Mouse (Mus musculus) heart, adult 9 months (tissue): Measurements from ENCODE around the gene St6galnac5.

Experiments
- DNase-seq, 2 experiments: peaks; one replicate each; pipeline ENCODE4 v3.0.0; 2022; ENCODE audit warnings: low spot score in 2 of 2

Gene St6galnac5

DNA sequence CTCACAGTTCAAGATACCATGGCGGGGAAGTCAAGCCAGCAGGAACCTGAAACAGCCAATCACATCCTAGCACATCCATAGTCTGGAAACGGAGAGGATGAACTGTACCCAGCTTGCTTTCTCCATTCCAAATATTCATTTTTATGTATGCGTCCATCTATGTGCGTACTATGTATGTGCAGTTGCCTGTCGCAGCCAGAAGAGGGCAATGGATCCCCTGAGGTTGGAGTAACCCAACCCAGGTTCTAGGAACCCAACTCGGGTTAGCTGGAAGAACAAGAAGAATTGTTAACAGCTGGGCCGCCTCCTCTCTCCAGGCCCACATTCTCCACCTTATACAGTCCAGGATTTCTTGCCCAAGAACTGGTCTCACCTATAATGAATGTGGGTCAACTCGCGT, 31.1 kb downstream of the St6galnac5 start:
- DNase-seq = no peak

DNA sequence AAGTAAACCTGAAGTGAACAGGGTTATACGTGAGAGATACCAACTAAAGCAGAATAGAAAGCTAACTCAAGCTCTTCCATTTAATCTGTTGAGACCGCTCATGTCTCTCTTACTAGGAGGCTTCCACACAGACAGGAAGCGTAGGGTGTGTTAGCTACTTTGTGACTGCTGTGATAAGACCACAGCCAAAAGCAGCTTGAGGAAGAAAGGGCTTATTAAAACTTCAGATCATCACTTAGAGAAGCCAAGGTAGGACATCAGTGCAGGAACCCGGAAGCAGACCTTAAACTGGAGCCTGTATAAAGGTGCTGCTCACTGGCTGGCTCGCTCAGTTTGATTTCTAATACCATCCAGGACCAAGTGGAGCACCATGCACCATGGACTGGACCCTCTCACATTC, 31.7 kb downstream of the St6galnac5 start:
- no peak for DNase-seq

DNA sequence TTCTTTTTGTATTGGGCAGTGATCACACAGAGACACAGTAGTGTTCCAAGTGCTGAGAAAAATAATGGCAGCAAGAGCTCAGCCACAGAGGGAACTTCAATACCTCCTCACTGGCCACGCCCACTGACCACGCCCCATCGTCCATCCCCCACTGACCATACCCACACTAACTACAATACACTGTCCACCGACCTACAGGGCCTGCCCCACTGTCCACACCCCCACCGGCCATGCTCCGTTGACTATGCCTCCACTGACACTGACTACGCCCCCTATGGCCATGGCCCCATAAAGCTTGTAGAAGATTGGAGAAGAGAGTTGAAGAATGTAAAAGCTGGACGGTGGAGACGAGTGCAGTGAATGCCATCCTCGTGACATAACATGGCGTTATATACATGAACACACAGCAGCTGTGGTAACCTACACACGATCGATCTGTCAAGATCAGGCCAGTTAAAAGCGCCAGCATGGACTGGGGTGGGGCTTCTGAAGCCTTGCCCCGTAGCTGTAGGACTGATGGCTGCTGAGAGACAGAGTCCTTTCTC, 32.7 kb downstream of the St6galnac5 start:
- no peak for DNase-seq

DNA sequence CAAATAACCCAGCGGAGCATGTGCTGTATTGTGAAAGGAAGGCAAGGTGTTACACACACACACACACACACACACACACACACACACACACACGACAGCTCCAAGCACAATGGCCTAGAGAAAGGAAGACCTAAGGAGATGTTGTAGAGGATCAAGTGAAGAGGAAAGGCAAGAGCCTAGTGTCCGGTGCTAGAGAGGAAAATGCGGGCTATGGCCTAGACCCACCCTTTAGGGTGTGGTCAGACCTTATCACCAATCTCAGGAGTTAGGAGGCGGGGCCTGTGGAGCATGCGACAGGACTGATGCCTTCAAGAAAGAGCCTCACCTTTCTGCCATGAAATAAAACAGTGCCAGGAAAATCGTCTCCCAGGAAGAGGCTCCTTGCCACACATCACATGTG, 33.5 kb downstream of the St6galnac5 start:
- no peak for DNase-seq

DNA sequence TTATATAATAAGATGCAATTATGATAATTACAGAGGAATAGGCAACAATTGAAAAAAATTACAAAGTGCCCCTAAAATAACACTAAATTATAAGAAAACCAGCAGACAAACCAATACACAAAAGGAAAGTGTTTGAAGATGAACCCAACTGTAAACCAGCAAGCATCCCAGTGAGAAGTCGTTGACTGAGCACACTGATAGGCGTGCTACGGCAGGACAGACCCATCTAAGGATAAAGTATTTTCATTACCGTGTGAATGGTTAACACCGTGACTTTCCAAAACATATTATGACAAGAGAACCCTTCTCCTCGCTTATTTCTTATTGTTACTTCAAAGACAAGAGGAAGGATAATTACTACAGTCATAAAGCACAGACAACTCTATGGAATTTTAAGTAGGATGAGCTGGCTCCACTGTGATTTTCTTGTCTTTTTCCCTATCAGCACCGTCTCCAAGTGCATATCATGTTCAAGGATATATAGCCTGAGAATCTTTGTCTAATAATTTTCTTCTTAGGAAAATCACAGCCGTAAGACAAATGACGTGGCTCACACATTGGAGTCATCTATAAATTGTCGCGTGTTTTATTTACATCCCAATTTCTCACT, 34.9 kb downstream of the St6galnac5 start:
- DNase-seq = no peak

DNA sequence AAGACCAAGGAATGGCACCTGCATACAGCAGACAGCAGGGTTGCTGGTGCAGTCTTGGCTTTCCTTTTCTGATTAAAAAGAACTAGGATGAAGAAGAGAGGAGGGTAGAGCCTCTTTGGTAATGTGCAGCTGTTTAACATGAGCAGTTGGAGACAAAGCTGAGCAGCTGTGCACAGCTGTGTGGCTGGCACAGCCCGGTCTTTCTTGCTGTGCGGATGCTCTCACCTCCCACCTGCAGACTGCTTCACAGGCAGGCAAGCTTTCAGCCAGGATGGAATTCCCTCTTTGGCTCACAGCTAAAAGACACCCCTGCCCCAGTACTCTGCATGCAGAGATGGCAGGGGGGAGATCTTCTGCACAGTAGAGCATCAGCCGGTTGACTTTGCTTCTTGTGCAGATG, 37.3 kb downstream of the St6galnac5 start:
- DNase-seq = peak in 1 of 2 experiments; percentile 11

DNA sequence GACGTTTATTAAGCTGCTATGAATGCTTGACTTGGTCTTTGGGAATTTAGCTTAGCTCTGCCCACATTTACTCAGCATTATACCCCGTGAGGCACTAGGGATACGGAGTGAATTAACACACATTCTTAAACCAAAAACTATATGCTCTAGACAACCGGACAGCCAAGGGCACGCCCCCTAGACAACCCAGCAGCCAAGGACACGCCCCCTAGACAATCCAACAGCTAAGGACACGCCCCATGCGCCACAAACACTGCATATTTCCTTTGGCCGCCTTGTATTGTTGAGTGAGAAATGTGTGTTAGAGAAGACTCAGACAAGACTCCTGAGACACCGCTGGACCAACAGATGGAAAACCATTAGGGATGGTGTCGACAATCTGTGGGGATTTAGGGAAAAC, 39.1 kb downstream of the St6galnac5 start:
- DNase-seq = peak in 1 of 2 experiments; percentile 3

DNA sequence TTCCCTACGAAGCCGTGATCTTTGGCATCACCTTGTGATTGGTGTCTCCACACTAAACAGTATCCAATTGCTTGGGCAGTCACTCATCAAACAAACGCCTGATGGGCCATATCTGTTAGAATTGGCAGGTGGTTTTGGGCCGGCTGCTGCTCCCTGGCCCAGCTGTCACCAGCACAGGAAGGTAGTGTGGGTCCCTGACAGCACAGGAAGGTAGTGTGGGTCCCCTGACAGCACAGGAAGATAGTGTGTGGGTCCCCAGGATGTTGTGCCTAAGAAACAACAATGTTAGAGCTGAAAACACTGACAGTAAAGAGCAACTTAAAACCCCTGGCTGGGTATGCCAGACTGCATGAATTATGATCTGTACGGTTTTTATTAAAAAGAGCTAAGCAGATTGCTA, 40.4 kb downstream of the St6galnac5 start:
- DNase-seq = no peak

DNA sequence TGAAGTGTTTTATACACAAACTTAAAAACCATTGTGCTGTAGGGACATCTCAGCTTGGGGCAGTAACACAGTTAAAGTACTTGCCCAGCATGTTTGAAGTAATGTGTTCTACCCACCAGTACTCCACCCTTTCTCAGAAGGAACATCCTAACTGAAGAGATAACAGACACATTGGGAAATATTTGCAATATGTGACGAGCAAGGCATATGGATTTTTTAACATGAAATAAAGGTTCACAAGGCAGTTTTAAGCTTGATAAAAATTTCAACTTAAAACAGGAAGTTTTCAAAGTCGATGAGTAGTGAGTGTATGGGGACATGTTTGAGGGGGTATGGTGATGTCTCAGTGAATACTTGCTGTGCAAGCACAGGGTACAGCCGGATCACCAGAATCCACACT, 45.7 kb downstream of the St6galnac5 start:
- no peak for DNase-seq

DNA sequence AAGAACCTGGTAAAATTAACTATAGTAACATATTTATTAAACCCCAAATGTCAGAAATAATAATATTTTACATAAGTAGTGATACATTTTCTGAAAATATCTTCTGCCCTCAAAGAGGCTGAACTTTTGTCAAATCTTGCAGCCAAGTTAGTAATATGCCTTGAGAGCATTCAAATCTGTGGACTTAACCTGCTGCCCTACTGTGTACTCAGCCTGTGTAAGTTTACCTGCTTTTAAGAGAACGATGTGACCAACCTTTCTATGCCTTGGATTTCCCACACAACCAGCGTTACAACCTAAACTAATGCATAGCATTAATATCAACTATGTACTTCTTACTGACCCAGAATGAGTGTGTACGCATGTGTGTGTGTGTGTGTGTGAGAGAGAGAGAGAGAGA, 48.3 kb downstream of the St6galnac5 start:
- no peak for DNase-seq

DNA sequence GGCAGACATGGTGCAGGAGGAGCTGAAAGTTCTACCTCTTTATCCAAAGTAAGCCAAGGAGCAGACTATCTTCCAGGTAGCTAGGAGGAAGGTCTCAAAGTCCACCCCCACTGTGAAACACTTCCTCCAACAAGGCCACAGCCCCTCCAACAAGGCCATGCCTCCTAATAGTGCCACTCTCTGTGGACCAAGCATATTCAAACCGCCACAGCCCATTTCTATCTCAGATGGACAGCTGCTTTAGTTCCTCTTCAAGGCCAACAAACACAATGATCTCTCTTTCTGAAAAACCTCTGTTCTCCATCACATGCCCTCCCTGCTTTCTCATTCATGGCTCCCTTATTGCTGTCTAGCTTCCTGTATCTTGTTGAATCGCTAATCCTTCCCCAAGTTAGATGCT, 49.5 kb downstream of the St6galnac5 start:
- no peak for DNase-seq

DNA sequence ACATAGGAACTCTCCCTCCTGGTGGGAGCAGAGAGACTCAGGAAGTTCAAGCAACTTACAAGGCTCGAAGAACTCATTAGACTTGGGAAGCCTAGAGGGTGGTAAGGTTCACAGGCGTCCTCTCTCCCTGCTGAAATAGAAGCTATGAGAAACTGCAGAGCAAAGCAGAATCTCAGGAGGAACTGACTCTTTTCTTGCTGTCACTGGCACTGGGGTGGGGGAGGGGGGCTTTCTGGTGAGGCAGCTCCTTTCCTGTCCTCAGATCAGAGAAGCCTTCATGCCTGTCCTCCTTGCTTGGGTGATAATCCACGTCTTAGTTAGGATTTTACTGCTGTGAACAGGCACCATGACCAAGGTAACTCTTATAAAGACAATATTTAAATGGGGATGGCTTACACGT, 50.0 kb downstream of the St6galnac5 start:
- DNase-seq = no peak

DNA sequence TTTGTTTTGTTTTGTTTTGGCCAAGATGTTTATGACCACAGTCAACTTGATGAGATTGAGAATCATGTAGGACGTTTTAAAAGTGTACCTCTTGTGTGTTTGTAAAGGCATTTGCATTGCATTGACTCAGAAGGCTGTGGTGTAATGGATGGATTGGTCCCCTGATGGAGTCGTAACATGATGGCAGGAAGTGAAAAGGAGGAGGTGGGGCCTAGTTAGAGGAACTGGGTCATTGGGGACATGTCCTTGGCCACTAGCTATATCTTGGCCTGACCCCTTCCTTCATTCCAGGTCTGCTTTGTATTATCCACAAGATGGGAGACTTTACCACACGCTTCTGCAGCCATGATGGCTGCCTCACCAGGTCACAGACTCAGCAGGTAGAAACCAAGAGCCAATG, 50.7 kb downstream of the St6galnac5 start:
- no peak for DNase-seq

DNA sequence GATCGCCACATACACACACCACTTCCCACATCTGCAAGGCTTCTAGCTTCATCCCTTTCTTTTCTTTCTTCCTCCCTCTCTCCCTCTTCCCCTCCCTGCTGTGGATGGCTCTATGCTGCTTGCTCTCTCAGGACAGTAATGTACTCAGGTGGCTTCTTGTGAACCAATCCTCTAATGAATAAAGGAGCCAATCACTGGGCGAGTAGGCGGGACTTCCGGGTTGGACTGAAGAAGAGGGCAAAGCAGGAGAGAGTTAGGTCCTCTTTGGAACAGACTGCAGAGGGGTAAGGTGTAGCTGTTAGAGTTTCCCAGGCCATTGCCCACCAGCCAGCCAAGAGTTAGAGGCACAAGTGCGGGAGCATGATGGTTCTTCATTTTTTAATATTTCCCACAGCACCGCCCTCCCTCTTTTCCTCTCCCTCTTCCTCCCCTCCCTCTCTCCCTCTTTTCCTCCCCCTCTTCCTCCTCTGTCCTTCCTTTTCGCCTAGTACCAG, 52.2 kb downstream of the St6galnac5 start:
- DNase-seq = no peak

DNA sequence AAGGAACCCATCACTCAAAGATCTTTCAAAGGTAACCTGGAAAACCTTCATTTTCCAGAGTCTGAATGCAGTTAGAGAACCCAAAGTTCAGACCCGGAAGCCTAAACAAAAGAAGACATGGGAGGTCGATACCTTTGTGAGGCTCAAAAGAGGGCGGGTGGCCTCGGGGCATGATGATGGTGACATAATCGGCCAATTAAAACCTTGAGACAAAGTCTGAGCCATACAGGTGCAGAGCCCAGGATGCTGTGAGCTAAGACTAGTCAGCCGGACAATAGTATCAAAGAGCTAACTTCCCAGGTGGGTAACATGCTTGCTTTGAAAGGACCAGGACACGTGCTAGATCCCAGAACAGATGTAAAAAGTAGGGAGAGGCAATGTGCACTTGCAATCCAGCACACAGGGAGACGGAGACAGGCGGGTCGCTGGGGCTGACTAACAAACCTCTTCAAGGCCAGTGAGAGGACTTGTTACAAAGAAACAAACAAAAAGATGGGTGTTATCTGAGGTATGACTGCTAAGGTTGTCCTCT, 52.7 kb downstream of the St6galnac5 start:
- DNase-seq = no peak

DNA sequence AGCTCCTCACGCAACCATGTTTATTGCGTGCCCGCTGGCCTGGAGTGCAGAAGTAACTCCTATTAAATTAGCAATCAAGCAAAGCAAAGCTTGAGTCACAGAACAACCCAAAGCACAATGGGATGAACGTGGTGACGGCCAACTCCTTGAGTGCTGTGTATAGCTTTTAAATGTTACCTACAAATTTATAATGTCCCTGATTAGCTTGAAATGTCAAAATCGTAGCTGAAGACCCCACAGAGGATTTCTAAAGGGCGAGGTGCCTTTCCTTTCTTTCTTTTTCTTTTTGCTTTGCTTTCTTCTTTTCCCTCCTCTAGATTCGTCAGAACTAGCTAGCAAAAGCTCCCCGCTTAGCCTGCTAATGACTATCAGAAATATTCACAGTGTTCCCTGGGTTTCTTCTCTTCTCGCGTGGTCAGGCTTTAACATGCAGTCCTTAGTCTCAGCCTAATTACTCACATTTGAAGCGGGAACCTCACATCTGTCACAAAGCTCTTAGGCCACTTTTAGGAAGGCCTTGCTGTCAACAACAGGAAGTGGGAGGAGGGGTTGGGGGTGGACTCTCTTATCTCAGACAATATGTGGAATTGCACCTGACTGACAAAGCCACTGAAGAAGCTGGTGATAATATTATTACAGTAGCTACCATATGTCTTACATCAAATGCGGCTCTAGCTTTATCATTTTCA, 53.6 kb downstream of the St6galnac5 start:
- peak in 1 of 2 experiments; percentile 10 for DNase-seq

DNA sequence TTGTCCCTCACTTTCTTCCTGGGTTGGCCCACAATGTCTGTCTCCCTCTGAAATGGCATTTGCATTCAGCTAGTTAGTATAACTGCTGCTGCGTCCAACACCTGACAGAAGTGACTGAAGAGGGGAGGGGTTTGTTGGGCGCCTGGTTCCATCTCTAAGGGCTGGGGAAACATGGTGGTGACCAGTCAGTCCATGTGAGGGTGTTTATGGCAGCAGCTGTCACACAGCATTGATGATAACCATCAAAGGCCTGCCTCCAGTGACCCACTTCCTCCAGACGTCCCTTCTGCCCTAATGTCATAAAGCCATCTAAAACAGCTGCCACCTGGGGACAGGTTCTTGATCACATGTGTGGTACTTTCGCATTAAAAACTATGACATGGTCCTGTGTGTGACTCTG, 55.9 kb downstream of the St6galnac5 start:
- no peak for DNase-seq

DNA sequence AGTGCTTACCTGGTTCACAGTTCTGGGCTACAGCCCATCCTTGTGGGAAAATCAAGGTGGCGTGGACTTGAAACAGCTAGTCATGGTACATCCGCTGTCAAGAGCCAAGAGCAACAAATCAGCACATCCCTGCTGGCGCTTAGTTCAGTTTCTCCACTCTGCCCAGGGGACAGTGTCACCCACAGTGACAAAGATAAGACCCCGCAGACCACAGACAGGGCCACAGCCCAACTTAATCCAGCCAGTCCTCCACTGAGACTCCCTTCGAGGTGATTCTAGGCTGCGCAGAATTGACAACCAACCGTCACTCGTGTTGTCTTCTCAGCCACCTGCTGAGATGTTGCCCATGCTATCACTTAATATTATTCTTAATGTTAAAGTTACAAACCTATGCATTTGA, 56.7 kb downstream of the St6galnac5 start:
- no peak for DNase-seq

DNA sequence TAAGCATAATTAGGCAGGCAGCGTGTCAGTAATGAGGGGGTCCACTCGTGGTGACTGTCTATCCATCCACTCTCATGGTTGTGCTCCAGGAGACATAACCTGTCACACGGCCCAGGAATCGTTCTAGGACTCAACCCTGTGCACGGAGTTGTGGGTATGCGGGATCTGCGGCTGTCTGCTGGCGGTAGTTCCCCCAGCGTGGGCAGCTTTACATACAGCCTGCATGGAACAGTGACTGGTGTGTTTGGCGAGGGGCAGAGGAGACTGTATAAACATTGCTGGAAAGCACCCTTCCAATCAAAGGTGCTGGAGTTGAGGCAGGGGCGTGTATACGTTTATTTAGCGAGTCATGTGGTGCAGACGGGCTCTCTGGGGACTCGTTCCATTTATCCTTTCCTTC, 58.5 kb downstream of the St6galnac5 start:
- DNase-seq = no peak

DNA sequence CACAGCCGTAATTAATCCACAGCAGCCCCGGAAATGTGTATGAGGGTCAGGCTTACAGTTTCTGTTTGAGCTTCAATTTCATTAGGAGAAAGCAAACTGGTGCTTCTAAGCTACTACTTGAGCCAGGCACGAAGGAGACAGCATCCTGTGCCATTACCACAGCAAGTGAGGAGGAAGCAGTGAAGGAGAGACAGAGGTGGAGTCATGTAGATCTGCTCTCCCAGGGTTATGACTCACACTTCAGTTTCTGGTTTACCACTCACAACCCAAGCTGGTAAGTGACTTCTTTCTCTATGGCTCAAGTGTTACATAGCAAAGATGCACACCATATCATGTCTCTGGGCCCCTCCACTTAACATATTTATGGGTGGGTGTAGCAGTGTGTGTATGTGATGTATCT, 61.7 kb downstream of the St6galnac5 start:
- DNase-seq = no peak

DNA sequence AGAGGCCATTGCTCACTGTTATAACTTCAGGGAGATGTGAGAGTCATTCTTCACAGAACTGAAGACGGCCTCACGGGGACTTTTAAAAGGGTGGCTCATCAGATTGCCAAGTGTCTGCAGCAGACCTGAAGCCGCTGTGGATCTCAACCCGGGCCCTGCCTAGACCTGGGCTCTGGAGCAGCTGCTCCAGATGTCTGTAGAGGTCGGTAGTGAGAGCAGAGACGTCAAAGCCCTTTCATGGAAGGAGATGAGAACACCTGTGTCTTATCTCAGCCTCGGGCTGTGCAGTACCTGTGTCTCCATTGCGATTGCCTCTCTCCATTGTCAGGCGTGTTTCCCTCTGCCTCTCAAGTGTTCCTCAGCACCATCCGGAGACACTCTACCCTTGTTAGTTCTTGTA, 62.9 kb downstream of the St6galnac5 start:
- DNase-seq = no peak

DNA sequence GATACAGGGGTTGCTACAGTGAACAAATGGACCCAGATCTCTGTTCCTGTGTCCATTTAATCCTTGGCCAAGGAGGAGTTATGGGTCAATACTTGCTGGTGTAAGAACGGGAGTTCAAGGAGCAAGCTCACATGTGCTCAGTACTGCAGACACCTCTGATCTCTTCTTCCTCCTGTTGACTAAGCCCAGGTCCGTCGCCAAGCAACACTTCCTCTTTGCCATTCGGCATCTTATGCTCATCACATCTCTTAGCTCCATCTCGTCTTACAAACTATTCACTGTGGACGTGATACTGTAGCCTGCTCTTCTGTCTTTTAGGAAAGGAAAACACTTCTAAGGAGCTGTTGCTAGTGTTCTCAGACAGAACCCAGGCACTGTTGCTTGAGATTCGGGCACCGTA, 64.5 kb downstream of the St6galnac5 start:
- DNase-seq = no peak

DNA sequence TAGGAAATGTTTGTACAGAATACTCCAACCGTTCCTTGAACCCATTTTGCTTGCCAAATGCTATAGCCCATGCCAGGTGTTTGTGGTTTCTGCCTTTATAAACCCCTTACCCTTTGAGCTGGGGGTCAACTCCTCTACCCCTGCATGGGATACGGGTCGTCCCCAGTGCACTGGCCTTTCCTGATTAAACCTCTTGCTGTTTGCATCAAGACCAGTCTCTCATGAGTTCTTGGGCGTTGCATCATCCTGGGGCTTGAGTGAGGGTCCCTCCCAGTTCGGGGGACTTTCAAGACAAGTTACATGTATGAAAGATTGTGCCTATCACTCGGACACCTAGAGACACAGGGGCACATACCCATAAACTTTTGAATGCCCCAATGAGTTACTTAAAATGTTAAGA, 67.7 kb downstream of the St6galnac5 start:
- DNase-seq = no peak
